In the genomic region with DNA sequence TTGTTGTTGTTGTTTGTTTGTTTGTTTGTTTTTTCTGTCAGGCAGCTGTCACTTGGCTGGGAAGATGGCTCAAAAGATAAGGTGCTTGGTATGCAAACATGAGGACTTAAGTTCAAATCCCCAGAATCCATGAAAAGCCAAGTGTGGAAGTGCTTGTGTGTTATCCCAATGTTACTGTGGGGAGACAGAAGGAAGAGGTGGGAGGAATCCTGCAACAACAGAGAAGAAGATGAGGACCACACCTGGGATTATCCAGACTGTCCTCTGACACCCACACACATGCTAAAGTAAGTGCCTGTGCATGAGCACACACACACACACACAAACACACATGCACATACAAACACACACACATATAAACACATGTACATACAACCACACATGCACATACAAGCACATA, we compare ENCODE assay signal across 30 mouse cellular contexts.
"Had no signal": no experiment of that assay in that cellular context is flagged by ENCODE, and none has a peak within 500 bp of the region (broad histone marks: within the 10 kb centered on the region; RNA-seq: fewer than 3 reads in every experiment).

No protein-coding gene starts in this region.

- H3K27me3 ChIP-seq: limb, embryonic 12.5 days; limb, embryonic 13.5 days; limb, embryonic 15.5 days; liver, embryonic 12.5 days; liver, embryonic 13.5 days; lung, embryonic 15.5 days; midbrain, embryonic 12.5 days; midbrain, embryonic 13.5 days; midbrain, embryonic 15.5 days; neural tube, embryonic 12.5 days had no signal

- H3K4me1 ChIP-seq: limb, embryonic 10.5 days; limb, embryonic 12.5 days; limb, embryonic 13.5 days; liver, embryonic 12.5 days; liver, embryonic 13.5 days; liver, embryonic 15.5 days; midbrain, embryonic 12.5 days; midbrain, embryonic 13.5 days; midbrain, embryonic 15.5 days; neural tube, embryonic 12.5 days had no signal

- H3K9me3 ChIP-seq: limb, embryonic 10.5 days; limb, embryonic 12.5 days; limb, embryonic 13.5 days; limb, embryonic 15.5 days; liver, embryonic 12.5 days; liver, embryonic 13.5 days; liver, embryonic 15.5 days; lung, embryonic 15.5 days; megakaryocyte, embryonic 14.5 days; midbrain, embryonic 12.5 days; midbrain, embryonic 13.5 days; midbrain, embryonic 15.5 days; neural tube, embryonic 12.5 days had no signal

- H3K4me2 ChIP-seq: limb, embryonic 12.5 days; limb, embryonic 13.5 days; limb, embryonic 15.5 days; liver, embryonic 11.5 days; liver, embryonic 12.5 days; liver, embryonic 13.5 days; liver, embryonic 15.5 days; lung, embryonic 14.5 days; midbrain, embryonic 12.5 days; midbrain, embryonic 13.5 days; midbrain, embryonic 15.5 days; neural tube, embryonic 12.5 days had no signal

- DNase-seq: left cerebral cortex, postnatal 4 days; liver; liver, embryonic 13.5 days; liver, postnatal 0 days; lung, adult 18-20 months; lung, adult 2 months; lung, embryonic 14.5 days; lung, postnatal 10 days; lung, postnatal 14 days; lung, postnatal 36 days; lung, postnatal 4 days; midbrain, embryonic 14.5 days had no signal

- H3K27ac ChIP-seq: left cerebral cortex, adult 2 months; limb, embryonic 10.5 days; limb, embryonic 12.5 days; limb, embryonic 13.5 days; limb, embryonic 15.5 days; liver, embryonic 12.5 days; liver, embryonic 13.5 days; liver, embryonic 14.5 days; liver, embryonic 15.5 days; lung, embryonic 15.5 days; macrophage; midbrain, embryonic 12.5 days; midbrain, embryonic 13.5 days; midbrain, embryonic 15.5 days; neural tube, embryonic 12.5 days had no signal

- H3K4me3 ChIP-seq: left cerebral cortex, adult 2 months; limb, embryonic 10.5 days; limb, embryonic 12.5 days; limb, embryonic 13.5 days; limb, embryonic 15.5 days; liver, embryonic 12.5 days; liver, embryonic 13.5 days; liver, embryonic 15.5 days; lung, embryonic 15.5 days; megakaryocyte, embryonic 14.5 days; midbrain, embryonic 12.5 days; midbrain, embryonic 13.5 days; midbrain, embryonic 15.5 days; myocyte; neural tube, embryonic 12.5 days had no signal

- H3K9ac ChIP-seq: limb, embryonic 12.5 days; limb, embryonic 13.5 days; limb, embryonic 15.5 days; liver, embryonic 12.5 days; liver, embryonic 13.5 days; liver, embryonic 14.5 days; liver, embryonic 15.5 days; liver, postnatal 0 days; lung, embryonic 14.5 days; lung, embryonic 15.5 days; midbrain, embryonic 12.5 days; midbrain, embryonic 13.5 days; midbrain, embryonic 15.5 days; neural tube, embryonic 12.5 days had no signal

- H3K36me3 ChIP-seq: limb, embryonic 10.5 days; limb, embryonic 12.5 days; limb, embryonic 13.5 days; limb, embryonic 15.5 days; liver, embryonic 12.5 days; liver, embryonic 13.5 days; liver, embryonic 15.5 days; lung, embryonic 15.5 days; midbrain, embryonic 12.5 days; midbrain, embryonic 13.5 days; midbrain, embryonic 15.5 days; neural tube, embryonic 12.5 days had no signal

- ATAC-seq: liver, embryonic 12.5 days; liver, postnatal 0 days; midbrain, embryonic 13.5 days; midbrain, embryonic 15.5 days; midbrain, embryonic 16.5 days had no signal
